ENCODE assay signal across 1 mouse cellular context in the genomic region with DNA sequence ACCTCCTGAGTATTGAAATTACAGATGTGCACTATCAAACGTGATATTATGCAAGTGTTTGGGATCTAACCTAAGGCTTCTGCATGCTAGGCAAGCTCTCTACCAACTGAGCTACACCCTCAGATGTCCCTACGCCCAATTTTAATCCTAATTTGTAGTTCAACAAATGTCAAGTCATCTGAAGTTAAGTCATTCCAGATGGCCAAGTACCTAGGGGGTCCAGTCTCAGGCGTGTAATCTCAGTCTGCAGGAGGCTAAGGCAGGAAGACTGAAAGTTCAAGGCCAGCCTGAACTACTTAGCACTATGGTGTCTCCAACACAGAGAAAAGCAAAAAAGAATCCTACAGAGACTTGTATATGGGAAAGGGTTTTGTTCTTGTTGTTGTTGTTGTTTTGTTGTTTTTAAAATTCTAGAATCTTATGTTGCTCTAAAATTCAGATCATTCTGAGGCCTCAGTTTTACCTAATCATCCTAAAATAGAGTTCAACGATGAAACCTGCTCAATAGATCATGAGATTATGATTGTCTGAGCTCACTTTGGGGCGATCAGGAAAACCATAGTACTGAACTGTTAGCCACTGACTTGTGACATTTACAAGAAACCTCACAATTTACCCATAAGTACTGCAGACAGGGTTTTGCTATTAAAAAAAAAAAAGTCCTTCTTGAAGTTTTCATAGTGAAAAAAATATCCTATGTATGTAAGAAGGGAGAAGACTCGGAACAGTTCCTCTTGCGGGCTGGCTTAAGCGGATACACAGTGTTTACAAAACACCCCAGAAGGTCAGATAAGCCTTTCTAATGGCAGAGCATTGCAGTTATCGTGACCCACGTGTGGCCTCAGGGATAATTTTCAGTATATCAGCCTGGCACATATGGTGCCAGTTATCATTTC.
TF ChIP-seq lines count a peak whose summit lies in the region.

No protein-coding gene starts in this region.

TF ChIP-seq in MEL, 35 proteins besides CTCF, POLR2A, EP300 and RAD21 (continued from another document):
- peak; percentile 36; the same call in 1 of the 2 replicates for TF ChIP-seq HCFC1 (IDR thresholded peaks at IDR 0.05; ENCODE audit: low read depth, low read length)
- TF ChIP-seq JUND (IDR thresholded peaks at IDR 0.05; ENCODE audit: low read depth, low read length): peak; percentile 77
- TF ChIP-seq POLR2AphosphoS2 (IDR thresholded peaks at IDR 0.05; ENCODE audit: low read length): 0 out of 2 replicates have a peak, but pooled peaks have one; percentile 53
- peak; percentile 86 for TF ChIP-seq MAX (IDR thresholded peaks at IDR 0.05; ENCODE audit: low read length)
- peak; percentile 97 for TF ChIP-seq RCOR1 (IDR thresholded peaks at IDR 0.05; ENCODE audit: low read depth, low read length)
- TF ChIP-seq TBP (IDR thresholded peaks at IDR 0.05; ENCODE audit: low read depth, low read length): no peak
- TF ChIP-seq KAT2A (conservative IDR thresholded peaks at IDR 0.05; ENCODE audit: low read depth, low read length): no peak; the same call in 1 of the 2 replicates
- peak; percentile 100 for TF ChIP-seq GATA1 (IDR thresholded peaks at IDR 0.05; ENCODE audit: low read depth, low read length)
- TF ChIP-seq TCF12 (IDR thresholded peaks at IDR 0.05; ENCODE audit: low read depth, low read length): peak; percentile 99
- peak; percentile 94 for TF ChIP-seq MYC (IDR thresholded peaks at IDR 0.05; ENCODE audit: low read depth, low read length)
- no peak for TF ChIP-seq ZKSCAN1 (IDR thresholded peaks at IDR 0.05; ENCODE audit: low read depth, low read length)
- TF ChIP-seq MAZ (IDR thresholded peaks at IDR 0.05; ENCODE audit: low read depth, low read length): peak; percentile 28; the same call in 1 of the 2 replicates
- peak; percentile 98 for TF ChIP-seq TAL1 (IDR thresholded peaks at IDR 0.05; ENCODE audit: low read length)
- peak; percentile 35; the same call in 1 of the 2 replicates for TF ChIP-seq CHD2 (IDR thresholded peaks at IDR 0.05; ENCODE audit: low read length)
- peak; percentile 92 for TF ChIP-seq MXI1 (IDR thresholded peaks at IDR 0.05; ENCODE audit: low read depth, low read length)
- TF ChIP-seq USF1 (IDR thresholded peaks at IDR 0.05; ENCODE audit: low read depth, low read length): peak; percentile 81
- TF ChIP-seq NELFE (IDR thresholded peaks at IDR 0.05; ENCODE audit: low read depth, low read length): no peak
- peak; percentile 77 for TF ChIP-seq MYB (IDR thresholded peaks at IDR 0.05; ENCODE audit: low read depth, low read length)
- TF ChIP-seq GABPA (IDR thresholded peaks at IDR 0.05; ENCODE audit: low read depth, low read length): no peak
- peak; percentile 95 for TF ChIP-seq BHLHE40 (IDR thresholded peaks at IDR 0.05; ENCODE audit: borderline replicate concordance, low read depth, low read length)
- TF ChIP-seq CHD1 (IDR thresholded peaks at IDR 0.05; ENCODE audit: low read depth, low read length): no peak; the same call in 1 of the 2 replicates
- TF ChIP-seq NRF1 (IDR thresholded peaks at IDR 0.05; ENCODE audit: insufficient read depth, low read depth, low read length, poor library complexity, severe bottlenecking): no peak
